Comparison of ENCODE assay signal across 13 mouse cellular contexts in the genomic region with DNA sequence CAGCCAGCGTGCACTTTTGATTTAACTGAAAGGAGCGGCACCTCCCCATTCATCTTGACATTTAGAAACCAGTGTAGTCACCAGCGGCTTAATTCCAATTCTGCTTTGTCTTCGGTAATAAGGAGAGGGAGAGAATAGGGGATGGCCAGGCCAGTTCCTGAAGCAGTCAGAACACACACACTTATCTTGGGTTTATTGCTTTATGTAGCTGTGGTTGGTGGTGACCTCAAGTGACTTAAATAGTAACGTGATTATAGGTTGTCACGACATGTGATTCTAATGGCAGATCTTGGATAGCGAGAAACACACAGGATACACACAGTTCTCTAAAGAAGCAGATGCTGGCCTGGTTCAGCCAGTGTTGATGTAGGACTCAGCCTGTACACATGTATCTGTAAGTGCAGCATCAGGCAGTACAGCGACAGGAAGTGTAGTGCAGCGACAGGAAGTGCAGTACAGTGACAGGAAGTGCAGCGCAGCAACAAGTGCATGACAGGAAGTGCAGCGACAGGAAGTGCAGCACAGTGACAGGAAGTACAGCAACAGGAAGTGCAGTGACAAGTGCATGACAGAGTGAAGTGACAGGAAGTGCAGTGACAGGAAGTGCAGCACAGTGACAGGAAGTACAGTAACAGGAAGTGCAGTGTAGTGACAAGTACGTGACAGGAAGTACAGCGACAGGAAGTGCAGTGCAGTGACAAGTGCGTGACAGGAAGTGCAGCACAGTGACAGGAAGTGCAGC. TPM values are rescaled to one million over a fixed set of nuclear protein-coding genes. Genes with fewer than 3 reads are reported as not detected.
DNase-seq lines count a peak whose midpoint lies in the region; ATAC-seq and TF ChIP-seq lines count a peak whose summit lies in the region.
"Had no signal": no experiment of that assay in that cellular context is flagged by ENCODE, and none has a peak within 500 bp of the region (broad histone marks: within the 10 kb centered on the region; RNA-seq: fewer than 3 reads in every experiment).

No protein-coding gene starts in this region.

- no peaks in the 10 kb centered on the region for H3K36me3 ChIP-seq in hindbrain, postnatal 0 days (ENCODE audit: insufficient read depth, low read length)
- no peaks in the 10 kb centered on the region; the same call in 1 of the 2 replicates for H3K36me3 ChIP-seq in hindbrain, embryonic 14.5 days (replicated peaks; ENCODE audit: control insufficient read depth, insufficient read depth)
- no peaks in the 10 kb centered on the region for H3K36me3 ChIP-seq in macrophage (ENCODE audit: inconsistent target)

- peak; percentile 59 for ATAC-seq in hindbrain, postnatal 0 days
- no peak for ATAC-seq in hindbrain, embryonic 14.5 days (ENCODE audit: low FRiP score)

- no peak overlapping the region for H3K9ac ChIP-seq in hindbrain, postnatal 0 days (replicated peaks; ENCODE audit: low read length)
- no peak overlapping the region for H3K9ac ChIP-seq in hindbrain, embryonic 14.5 days
- H3K9ac ChIP-seq: embryonic facial prominence, embryonic 13.5 days; heart, embryonic 13.5 days had no signal

- H3K27me3 ChIP-seq in hindbrain, postnatal 0 days (ENCODE audit: insufficient read depth, low read length), result no peaks in the 10 kb centered on the region
- no peaks in the 10 kb centered on the region for H3K27me3 ChIP-seq in hindbrain, embryonic 14.5 days (ENCODE audit: control insufficient read depth, insufficient read depth, low read length)
- H3K27me3 ChIP-seq: embryonic facial prominence, embryonic 13.5 days; heart, embryonic 13.5 days had no signal

- no peaks in the 10 kb centered on the region for H3K79me2 ChIP-seq in macrophage (ENCODE audit: inconsistent target)

- H3K4me2 ChIP-seq in hindbrain, postnatal 0 days (ENCODE audit: low read depth, low read length), result no peak overlapping the region
- H3K4me2 ChIP-seq in hindbrain, embryonic 14.5 days (replicated peaks), result no peak overlapping the region
- H3K4me2 ChIP-seq: embryonic facial prominence, embryonic 13.5 days; heart, embryonic 13.5 days had no signal

- WGBS in hindbrain, postnatal 0 days, result 90% methylated on average over 14 of the region's 14 CpGs
- WGBS in hindbrain, embryonic 14.5 days, result 90% methylated on average over 14 of the region's 14 CpGs
- 84% methylated on average over 14 of the region's 14 CpGs for WGBS in macrophage (ENCODE audit: missing documents)

- intact Hi-C loops in left cerebral cortex, postnatal 14 days (cut with DNase I), result loop anchor here (10.0 kb wide), 1 partner anchor 164 kb away; no protein-coding TSS in a partner anchor

- no peaks in the 10 kb centered on the region for H3K4me1 ChIP-seq in hindbrain, postnatal 0 days (ENCODE audit: insufficient read depth, low read length)
- H3K4me1 ChIP-seq in hindbrain, embryonic 14.5 days (replicated peaks; ENCODE audit: control insufficient read depth, insufficient read depth, low read length), result no peaks in the 10 kb centered on the region
- H3K4me1 ChIP-seq: embryonic facial prominence, embryonic 13.5 days had no signal

- no peak for DNase-seq in hindbrain, postnatal 0 days (ENCODE audit: low spot score)
- DNase-seq in hindbrain, embryonic 14.5 days (ENCODE audit: low spot score), result no peak
- DNase-seq in 416B (ENCODE audit: low read depth), result peak; percentile 15
- DNase-seq in T-cell, adult 2 months (ENCODE audit: low spot score), result peak; percentile 42
- DNase-seq in right cerebral cortex, adult 2 months (ENCODE audit: low spot score in 2 of 2), result no peak
- no peak for DNase-seq in left cerebral cortex, postnatal 14 days (ENCODE audit: low spot score in 2 of 2)
- no peak for DNase-seq in thymus, postnatal 36 days
- DNase-seq: adrenal gland, adult 2 months; cerebellum, adult 2 months; kidney, postnatal 25 days had no signal

- no peak for TF ChIP-seq CTCF in hindbrain, postnatal 0 days (IDR thresholded peaks at IDR 0.05; ENCODE audit: low read depth)

- H3K27ac ChIP-seq in hindbrain, postnatal 0 days, result no peak overlapping the region
- no peak overlapping the region for H3K27ac ChIP-seq in hindbrain, embryonic 14.5 days
- H3K27ac ChIP-seq in macrophage, result peak overlapping the region; percentile 19; the same call in 1 of the 2 replicates
- H3K27ac ChIP-seq: embryonic facial prominence, embryonic 13.5 days; heart, embryonic 13.5 days had no signal

- H3K4me3 ChIP-seq in hindbrain, postnatal 0 days (ENCODE audit: low read length), result no peak overlapping the region
- no peak overlapping the region for H3K4me3 ChIP-seq in hindbrain, embryonic 14.5 days (replicated peaks; ENCODE audit: low read length)
- H3K4me3 ChIP-seq in macrophage (ENCODE audit: inconsistent target), result no peak overlapping the region
- H3K4me3 ChIP-seq: embryonic facial prominence, embryonic 13.5 days; heart, embryonic 13.5 days had no signal

- no peaks in the 10 kb centered on the region for H3K9me3 ChIP-seq in hindbrain, postnatal 0 days (ENCODE audit: low read length)
- no peaks in the 10 kb centered on the region for H3K9me3 ChIP-seq in hindbrain, embryonic 14.5 days (ENCODE audit: control insufficient read depth, low read length)

RNA-seq across cellular contexts. Expression of gene Atrnl1, which starts 37.5 kb away (rescaled TPM):
- 46.0 and 51.5 TPM in 2 replicates for total RNA-seq in hindbrain, postnatal 0 days (2014; rRNA removed)
- polyA plus RNA-seq in hindbrain, postnatal 0 days (2015; fragmentation: Nextera tagmentation; extraction: Ambion mirVana), result 3.7 and 4.4 TPM in 2 replicates
- 8.6 and 9.4 TPM in 2 replicates for polyA plus RNA-seq in hindbrain, embryonic 14.5 days (2014; fragmentation: Nextera tagmentation; extraction: Ambion mirVana)
- 100 to 1,000 TPM in 1 of 26 experiments, 10 to 100 TPM in 25; 43.6 to 102 (median 57.2) TPM for total RNA-seq in macrophage (2018; cell fraction: chromatin; rRNA removed)
- 10 to 100 TPM in 9 of 26 experiments, 1 to 10 TPM in 17; 5.4 to 16.1 (median 9.4) TPM for total RNA-seq in macrophage (2018; cell fraction: cytosol; rRNA removed)
- total RNA-seq in macrophage (2018; cell fraction: nucleus; rRNA removed), result 10 to 100 TPM; 14.7 to 76.1 (median 34.5) TPM
- polyA plus RNA-seq in macrophage (2018), result 1.5 to 11.7 TPM (median 5.7 TPM) in 3 replicates
- total RNA-seq in left cerebral cortex, postnatal 14 days (2021), result 100 to 1,000 TPM; 110 to 123 TPM

Comparison
In these comparisons a context has a peak if more than half of its experiments do, and no peak if none do; other contexts are left out.
1. DNase-seq: peak in 416B (single experiment) and T-cell, adult 2 months (single experiment); none in hindbrain, postnatal 0 days (single experiment), hindbrain, embryonic 14.5 days (single experiment), right cerebral cortex, adult 2 months (0 of 2), left cerebral cortex, postnatal 14 days (0 of 2) and thymus, postnatal 36 days (0 of 2).